Mouse (Mus musculus) small intestine, adult 2 months (tissue): ENCODE results near the gene Col4a2. TPM values are rescaled to one million over a fixed set of nuclear protein-coding genes. Genes with fewer than 3 reads are reported as not detected.

ENCODE experiments used
- H3K27ac ChIP-seq: fragments of 200-500 bp; 2 replicates; pipeline ENCODE4 v1.5.1; 2012; ENCODE audit warnings: low read depth, low read length, control low read depth, inconsistent platforms; ENCODE audit not compliant: insufficient read depth
- H3K27me3 ChIP-seq: fragments of 200-500 bp; 2 replicates; pipeline ENCODE4 v1.6.1; 2012; ENCODE audit warnings: mild to moderate bottlenecking, moderate library complexity, low read length, inconsistent platforms; ENCODE audit not compliant: control insufficient read depth, insufficient read depth
- H3K36me3 ChIP-seq: fragments of 200-500 bp; 2 replicates; pipeline ENCODE4 v1.6.1; 2012; ENCODE audit warnings: mild to moderate bottlenecking, low read length, control low read depth, inconsistent platforms; ENCODE audit not compliant: control insufficient read depth, insufficient read depth
- H3K4me1 ChIP-seq: fragments of 200-500 bp; 2 replicates; pipeline ENCODE4 v1.6.1; 2012; ENCODE audit warnings: low read length, inconsistent platforms, mixed read lengths; ENCODE audit not compliant: control insufficient read depth, insufficient read depth, insufficient read length
- H3K4me3 ChIP-seq: fragments of 200-500 bp; 2 replicates; pipeline ENCODE4 v1.5.1; 2012; ENCODE audit warnings: low read depth, mild to moderate bottlenecking, control low read depth, inconsistent platforms, low read length, moderate library complexity
- CTCF ChIP-seq: fragments of 200-500 bp; IDR thresholded peaks from 2 replicates; pipeline ENCODE4 v1.5.1; 2012; ENCODE audit warnings: low read depth, mild to moderate bottlenecking, control low read depth, inconsistent platforms, low read length, moderate library complexity, mixed read lengths; ENCODE audit not compliant: insufficient replicate concordance, insufficient read length; ENCODE audit errors: extremely low read depth
- POLR2A ChIP-seq: fragments of 200-500 bp; IDR thresholded peaks from 2 replicates; pipeline ENCODE4 v1.6.1; 2012; ENCODE audit warnings: low read depth, mild to moderate bottlenecking, control low read depth, inconsistent platforms, low read length, moderate library complexity
- WGBS: fragments of 180-500 bp; shearing (Covaris S2); methylation state at CpG from one replicate; pipeline ENCODE4 v1.1.7; 2018; 5-methylcytosine and 5-hydroxymethylcytosine counted together
- polyA plus RNA-seq: library from polyadenylated mRNA; depleted of rRNA; stranded (reverse); fragments of >200 nt; gene quantifications from 2 replicates; pipeline ENCODE4 v1.2.3, GENCODE M21; 2012

Col4a2 gene
- polyA plus RNA-seq, 1 experiment = 35.6 TPM

- WGBS = 79% methylated on average over 15 of the region's 15 CpGs
- H3K27ac ChIP-seq = no peak overlapping the region; the same call in 1 of the 2 replicates
- H3K27me3 ChIP-seq = no peaks in the 10 kb centered on the region
- H3K4me1 ChIP-seq = peaks cover 3% of the 10 kb centered on the region; the same call in 1 of the 2 replicates
- TF ChIP-seq POLR2A = no peak
- no peak for TF ChIP-seq CTCF
- no peaks in the 10 kb centered on the region for H3K36me3 ChIP-seq
- no peak overlapping the region for H3K4me3 ChIP-seq
These were observed 39.0 kb upstream of the Col4a2 start for GRCm38 (mm10) chr8:11273506-11274158.

- no peaks in the 10 kb centered on the region for H3K27me3 ChIP-seq
- 73% methylated on average over 7 of the region's 7 CpGs for WGBS
- no peak for TF ChIP-seq POLR2A
- no peak for TF ChIP-seq CTCF
- H3K36me3 ChIP-seq = no peaks in the 10 kb centered on the region
- H3K27ac ChIP-seq = no peak overlapping the region
- peaks cover 4% of the 10 kb centered on the region; the same call in 1 of the 2 replicates for H3K4me1 ChIP-seq
- no peak overlapping the region for H3K4me3 ChIP-seq
These were observed 38.2 kb upstream of the Col4a2 start for GRCm38 (mm10) chr8:11274415-11274814.

GRCm38 (mm10) chr8:11276286-11276685 lies 36.3 kb upstream of the Col4a2 start:
- no peaks in the 10 kb centered on the region for H3K36me3 ChIP-seq
- 0 out of 2 replicates have a peak overlapping the region, but pooled peaks have one; percentile 33 for H3K27ac ChIP-seq
- H3K4me3 ChIP-seq = no peak overlapping the region
- 58% methylated on average over 6 of the region's 6 CpGs for WGBS
- peaks cover 3% of the 10 kb centered on the region; the same call in 1 of the 2 replicates for H3K4me1 ChIP-seq
- TF ChIP-seq POLR2A (no peak), CTCF (no peak)
- H3K27me3 ChIP-seq = no peaks in the 10 kb centered on the region

GRCm38 (mm10) chr8:11277602-11278051 lies 35.0 kb upstream of the Col4a2 start:
- Histone ChIP-seq H3K4me3 (no peak overlapping the region), H3K27me3 (no peaks in the 10 kb centered on the region), H3K27ac (peak overlapping the region; percentile 86), H3K4me1 (peaks cover 5% of the 10 kb centered on the region), H3K36me3 (no peaks in the 10 kb centered on the region)
- TF ChIP-seq POLR2A (no peak), CTCF (no peak)
- 58% methylated on average over 3 of the region's 3 CpGs for WGBS

- WGBS = 52% methylated on average over 4 of the region's 4 CpGs
- Histone ChIP-seq H3K27me3 (no peaks in the 10 kb centered on the region), H3K27ac (peak overlapping the region; percentile 86), H3K4me3 (no peak overlapping the region), H3K36me3 (no peaks in the 10 kb centered on the region), H3K4me1 (peaks cover 5% of the 10 kb centered on the region)
- TF ChIP-seq CTCF (no peak), POLR2A (no peak)
These were observed 34.4 kb upstream of the Col4a2 start for GRCm38 (mm10) chr8:11278101-11278611.

- Histone ChIP-seq H3K27me3 (no peaks in the 10 kb centered on the region), H3K36me3 (no peaks in the 10 kb centered on the region), H3K27ac (0 out of 2 replicates have a peak overlapping the region, but pooled peaks have one; percentile 18), H3K4me3 (no peak overlapping the region), H3K4me1 (peaks cover 5% of the 10 kb centered on the region)
- TF ChIP-seq CTCF = no peak
- WGBS = 39% methylated on average over 20 of the region's 20 CpGs
These were observed 33.2 kb upstream of the Col4a2 start for GRCm38 (mm10) chr8:11279296-11279826.

GRCm38 (mm10) chr8:11280721-11281268 lies 31.8 kb upstream of the Col4a2 start:
- no peak overlapping the region for H3K27ac ChIP-seq
- H3K4me1 ChIP-seq = peaks cover 5% of the 10 kb centered on the region
- WGBS = 76% methylated on average over 10 of the region's 10 CpGs
- no peak overlapping the region for H3K4me3 ChIP-seq
- H3K27me3 ChIP-seq = no peaks in the 10 kb centered on the region
- no peaks in the 10 kb centered on the region for H3K36me3 ChIP-seq
- TF ChIP-seq CTCF (no peak), POLR2A (no peak)
